Mouse (Mus musculus) CH12.LX (cell line): ENCODE results near the gene Syt1. TPM values are rescaled to one million over a fixed set of nuclear protein-coding genes. Genes with fewer than 3 reads are reported as not detected.

Experiments
- DNase-seq: peaks from one replicate; pipeline ENCODE4 v3.0.0-alpha.2; 2013; ENCODE audit errors: extremely low read depth
- H3K27ac ChIP-seq: 2 replicates; pipeline ENCODE4 v1.5.1; 2012; ENCODE audit warnings: low read depth, mild to moderate bottlenecking, control low read depth, moderate library complexity; ENCODE audit not compliant: insufficient read depth
- H3K27me3 ChIP-seq: replicated peaks from 2 replicates; pipeline ENCODE3; 2012; ENCODE audit warnings: inconsistent platforms
- H3K36me3 ChIP-seq, 2 experiments: replicated peaks in 1 of 2; 2 replicates each; pipeline versions ENCODE3 to v1.6.1; 2012; ENCODE audit warnings: inconsistent platforms in 1 of 2, low read length in 1 of 2, mild to moderate bottlenecking in 1 of 2, mixed read lengths in 1 of 2, moderate library complexity in 1 of 2; ENCODE audit not compliant: control insufficient read depth in 1 of 2, insufficient read depth in 1 of 2
- H3K4me1 ChIP-seq, 2 experiments: 2 replicates each; pipeline ENCODE4 v1.6.1; 2012; ENCODE audit warnings: inconsistent platforms in 1 of 2, moderate library complexity in 1 of 2; ENCODE audit not compliant: insufficient read depth in 2 of 2, control insufficient read depth in 1 of 2
- H3K4me2 ChIP-seq: 2 replicates; pipeline ENCODE4 v1.6.1; 2012; ENCODE audit warnings: low read depth, mild to moderate bottlenecking, control low read depth; ENCODE audit not compliant: poor library complexity, insufficient read depth, severe bottlenecking
- H3K4me3 ChIP-seq, 3 experiments: fragments of 150-350 bp in 1 of 3; sonication (generic) in 1 of 3; replicated peaks in 1 of 3; 2 replicates each; pipeline versions ENCODE3 to v1.5.1; 2011 to 2012; ENCODE audit warnings: low read depth in 2 of 3, low read length in 2 of 3, mild to moderate bottlenecking in 2 of 3, moderate library complexity in 2 of 3, control low read depth in 1 of 3, improper control_type of control experiment in 1 of 3, inconsistent platforms in 1 of 3, mixed read lengths in 1 of 3; ENCODE audit not compliant: poor library complexity in 1 of 3
- H3K79me2 ChIP-seq: replicated peaks from 2 replicates; pipeline ENCODE4 v1.6.1; 2012; ENCODE audit warnings: mild to moderate bottlenecking, moderate library complexity; ENCODE audit not compliant: control insufficient read depth, poor library complexity, insufficient read depth, severe bottlenecking; ENCODE audit errors: extremely low read depth
- H3K9ac ChIP-seq: 2 replicates; pipeline ENCODE4 v1.6.1; 2012; ENCODE audit warnings: low read depth, mild to moderate bottlenecking, control low read depth, moderate library complexity; ENCODE audit not compliant: insufficient read depth
- H3K9me3 ChIP-seq: replicated peaks from 2 replicates; pipeline ENCODE3; 2012; ENCODE audit warnings: low read length, inconsistent platforms, mixed read lengths
- BHLHE40 ChIP-seq: IDR thresholded peaks from 2 replicates; pipeline ENCODE4 v1.6.1; 2011; ENCODE audit warnings: mild to moderate bottlenecking, low read depth, low read length, improper control_type of control experiment
- CHD1 ChIP-seq: IDR thresholded peaks from 2 replicates; pipeline ENCODE4 v1.6.1; 2012; ENCODE audit warnings: low read depth, low read length, improper control_type of control experiment, inconsistent platforms
- CTCF ChIP-seq, 2 experiments: IDR thresholded peaks in 1 of 2; conservative IDR thresholded peaks in 1 of 2; 2 replicates each; pipeline ENCODE4 v1.5.1; 2011 to 2012; ENCODE audit warnings: low read depth in 2 of 2, low read length in 2 of 2, improper control_type of control experiment in 1 of 2, inconsistent platforms in 1 of 2, mild to moderate bottlenecking in 1 of 2, moderate library complexity in 1 of 2
- E2F4 ChIP-seq: IDR thresholded peaks from 2 replicates; pipeline ENCODE4 v1.6.1; 2011; ENCODE audit warnings: low read depth, low read length, improper control_type of control experiment; ENCODE audit not compliant: insufficient replicate concordance
- ELF1 ChIP-seq: IDR thresholded peaks from 2 replicates; pipeline ENCODE4 v1.6.1; 2014; ENCODE audit warnings: low read depth, mild to moderate bottlenecking, inconsistent platforms, low read length, improper control_type of control experiment
- EP300 ChIP-seq: IDR thresholded peaks from 2 replicates; pipeline ENCODE4 v1.6.1; 2011; ENCODE audit warnings: low read length, improper control_type of control experiment
- HCFC1 ChIP-seq: IDR thresholded peaks from 2 replicates; pipeline ENCODE4 v1.6.1; 2012; ENCODE audit warnings: low read depth, mild to moderate bottlenecking, inconsistent platforms, low read length, improper control_type of control experiment
- IRF4 ChIP-seq: IDR thresholded peaks from 2 replicates; pipeline ENCODE4 v1.6.1; 2014; ENCODE audit warnings: low read depth, mild to moderate bottlenecking, inconsistent platforms, low read length, improper control_type of control experiment
- JUN ChIP-seq: IDR thresholded peaks from 2 replicates; pipeline ENCODE4 v1.6.1; 2011; ENCODE audit warnings: low read depth, mild to moderate bottlenecking, low read length, improper control_type of control experiment, moderate library complexity; ENCODE audit not compliant: insufficient read depth
- JUND ChIP-seq: conservative IDR thresholded peaks from 2 replicates; pipeline ENCODE4 v1.6.1; 2011; ENCODE audit warnings: low read depth, low read length, improper control_type of control experiment
- KAT2A ChIP-seq: IDR thresholded peaks from 2 replicates; pipeline ENCODE4 v1.6.1; 2012; ENCODE audit warnings: low read length, improper control_type of control experiment, inconsistent platforms; ENCODE audit not compliant: insufficient replicate concordance
- MAZ ChIP-seq: IDR thresholded peaks from 2 replicates; pipeline ENCODE4 v1.6.1; 2012; ENCODE audit warnings: low read depth, mild to moderate bottlenecking, inconsistent platforms, low read length, improper control_type of control experiment, moderate library complexity
- MEF2A ChIP-seq: IDR thresholded peaks from 2 replicates; pipeline ENCODE4 v1.6.1; 2014; ENCODE audit warnings: low read depth, mild to moderate bottlenecking, inconsistent platforms, low read length, improper control_type of control experiment, borderline replicate concordance
- MXI1 ChIP-seq: IDR thresholded peaks from 2 replicates; pipeline ENCODE4 v1.6.1; 2011; ENCODE audit warnings: mild to moderate bottlenecking, low read depth, low read length, improper control_type of control experiment
- NELFE ChIP-seq: IDR thresholded peaks from 2 replicates; pipeline ENCODE4 v1.6.1; 2011; ENCODE audit warnings: low read depth, low read length, improper control_type of control experiment
- PAX5 ChIP-seq: IDR thresholded peaks from 2 replicates; pipeline ENCODE4 v1.6.1; 2012; ENCODE audit warnings: low read length, inconsistent platforms, mixed read lengths
- POLR2A ChIP-seq: IDR thresholded peaks from 2 replicates; pipeline ENCODE4 v1.6.1; 2011; ENCODE audit warnings: low read depth, mild to moderate bottlenecking, improper control_type of control experiment, low read length
- RAD21 ChIP-seq: IDR thresholded peaks from 2 replicates; pipeline ENCODE4 v1.6.1; 2011; ENCODE audit warnings: low read depth, mild to moderate bottlenecking, low read length, improper control_type of control experiment, moderate library complexity
- RCOR1 ChIP-seq: conservative IDR thresholded peaks from 2 replicates; pipeline ENCODE4 v1.6.1; 2012; ENCODE audit warnings: low read depth, mild to moderate bottlenecking, inconsistent platforms, low read length, improper control_type of control experiment
- SMC3 ChIP-seq: IDR thresholded peaks from 2 replicates; pipeline ENCODE4 v1.6.1; 2011; ENCODE audit warnings: low read depth, low read length, improper control_type of control experiment
- TBP ChIP-seq: conservative IDR thresholded peaks from 2 replicates; pipeline ENCODE4 v1.6.1; 2011; ENCODE audit warnings: low read depth, low read length, improper control_type of control experiment
- UBTF ChIP-seq: IDR thresholded peaks from 2 replicates; pipeline ENCODE4 v1.6.1; 2012; ENCODE audit warnings: low read depth, mild to moderate bottlenecking, inconsistent platforms, low read length, improper control_type of control experiment, moderate library complexity
- USF1 ChIP-seq: IDR thresholded peaks from 2 replicates; pipeline ENCODE4 v1.6.1; 2014; ENCODE audit warnings: low read depth, mild to moderate bottlenecking, inconsistent platforms, low read length, improper control_type of control experiment
- ZMIZ1 ChIP-seq: IDR thresholded peaks from 2 replicates; pipeline ENCODE4 v1.6.1; 2012; ENCODE audit warnings: low read depth, mild to moderate bottlenecking, inconsistent platforms, low read length, improper control_type of control experiment
- dilution Hi-C: fragments of 300-500 bp; cut with MboI; formaldehyde crosslinking; loops from 2 replicates; pipeline ENCODE4 v1.14.3; 2020; ENCODE audit warnings: low sequenced_read_pairs; ENCODE audit not compliant: extremely low pct_unique_long_range_greater_than_20kb, extremely low pct_ligation_motif_present
- in situ Hi-C: fragments of 300-500 bp; cut with MboI; formaldehyde crosslinking; loops from 3 replicates; pipeline ENCODE4 v1.14.3; 2019; ENCODE audit warnings: low sequenced_read_pairs, low pct_ligation_motif_present, low pct_unique_long_range_greater_than_20kb, mixed read lengths
- polyA plus RNA-seq: library from polyadenylated mRNA; unstranded; fragments of >175 nt; gene quantifications from 2 replicates; pipeline ENCODE4 v1.2.1, GENCODE M21; 2012; ENCODE audit warnings: low read depth; ENCODE audit not compliant: insufficient read length
- total RNA-seq, 2 experiments: library from RNA; depleted of rRNA; stranded (reverse); fragments of 300-350 nt in 1 of 2; fragments of >200 nt in 1 of 2; gene quantifications; 2 replicates each; pipeline ENCODE4 v1.2.3; 2012 to 2014

Syt1 gene
- total and polyA plus RNA-seq, 3 experiments = not detected

DNA sequence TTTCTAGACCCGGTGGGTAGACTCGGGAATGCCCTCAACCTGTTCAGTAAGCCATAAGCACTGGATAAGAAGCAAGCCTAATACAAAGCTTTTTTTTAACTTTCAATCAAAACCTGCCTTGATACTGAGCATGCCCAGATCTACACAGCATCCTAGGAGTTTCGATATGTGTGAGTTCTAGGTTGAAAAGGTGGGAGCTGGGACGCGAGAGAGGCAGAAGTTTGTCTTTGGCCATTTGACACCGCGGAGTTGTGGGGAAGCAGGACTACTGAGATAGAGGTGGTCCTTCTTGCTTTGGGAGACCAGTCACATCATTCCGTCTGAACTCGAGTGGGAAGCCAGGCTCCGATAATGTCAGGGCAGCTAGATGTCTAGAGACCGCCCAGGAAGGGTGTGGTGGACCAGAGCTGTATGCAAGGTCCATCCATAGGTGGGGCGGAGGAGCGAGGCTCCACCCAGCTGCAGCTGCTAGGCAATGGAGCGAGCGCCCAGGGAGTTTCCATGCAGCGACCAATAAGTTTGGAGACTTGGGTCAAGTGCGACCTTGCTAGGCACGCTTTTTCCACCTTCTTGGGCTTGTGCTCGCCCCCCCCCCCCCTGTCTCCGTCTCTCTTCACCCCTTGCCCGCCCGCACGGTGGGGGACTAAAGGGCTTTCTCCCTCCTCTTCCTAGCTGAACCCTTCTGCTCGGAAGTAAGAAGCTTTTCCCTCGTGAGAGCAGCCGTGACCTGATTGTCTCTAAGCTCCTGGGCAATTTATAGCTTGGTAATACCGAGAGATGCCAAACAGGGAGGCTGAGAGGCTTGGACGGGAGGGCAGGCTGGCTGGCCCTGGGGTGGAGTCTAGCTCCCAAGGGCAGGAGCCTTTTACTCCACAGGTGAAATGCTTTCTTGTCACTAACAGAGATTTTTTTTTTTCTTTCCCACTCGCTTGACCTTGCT, 714 bp upstream of the Syt1 start:
- DNase-seq = no peak
- in situ Hi-C loops (no loop called here), dilution Hi-C loops (no loop called here)
- no peak overlapping the region for H3K9ac ChIP-seq
- H3K9me3 ChIP-seq = no peaks in the 10 kb centered on the region
- H3K4me2 ChIP-seq = no peak overlapping the region
- no peaks in the 10 kb centered on the region for H3K79me2 ChIP-seq
- H3K36me3 ChIP-seq = no peaks in the 10 kb centered on the region
- H3K4me3 ChIP-seq = no peak overlapping the region
- no peaks in the 10 kb centered on the region for H3K27me3 ChIP-seq
- 0 out of 4 replicates have a peak, but pooled peaks cover 0 to 3% of the 10 kb centered on the region in 2 experiments for H3K4me1 ChIP-seq
- TF ChIP-seq JUN (no peak), UBTF (no peak), SMC3 (no peak), RAD21 (no peak), IRF4 (no peak), E2F4 (no peak), MXI1 (no peak), JUND (no peak), USF1 (no peak), BHLHE40 (no peak), CHD1 (no peak), ELF1 (no peak), MAZ (no peak)
- no peak overlapping the region for H3K27ac ChIP-seq

DNA sequence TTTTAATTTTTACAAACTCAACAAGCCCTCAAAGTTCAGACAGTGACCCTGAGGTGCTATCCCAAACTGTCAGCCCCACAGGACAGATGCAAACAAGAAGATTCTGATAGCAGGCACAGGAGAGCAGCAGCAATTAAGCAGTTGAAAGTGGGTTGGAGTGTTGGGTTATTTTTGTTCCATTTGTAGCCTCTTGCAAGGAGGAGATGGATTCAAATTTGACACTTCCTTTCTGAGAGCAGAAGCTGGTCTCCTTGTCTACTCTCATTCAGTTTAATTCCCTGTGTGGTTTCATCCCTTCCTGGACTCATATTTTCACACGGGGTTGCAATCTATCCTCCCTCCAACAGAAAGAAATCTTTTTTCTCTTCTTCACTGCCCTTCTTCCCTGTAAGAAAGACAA, 951 bp downstream of the Syt1 start:
- DNase-seq = no peak
- no peak overlapping the region for H3K4me2 ChIP-seq
- in situ Hi-C loops = no loop called here

More for the DNA sequence above, 951 bp downstream of the Syt1 start:
- Histone ChIP-seq H3K27ac (no peak overlapping the region), H3K79me2 (no peaks in the 10 kb centered on the region), H3K36me3 (no peaks in the 10 kb centered on the region), H3K27me3 (no peaks in the 10 kb centered on the region), H3K9ac (no peak overlapping the region), H3K4me3 (no peak overlapping the region), H3K4me1 (0 out of 4 replicates have a peak, but pooled peaks cover 0 to 3% of the 10 kb centered on the region in 2 experiments), H3K9me3 (no peaks in the 10 kb centered on the region)
- TF ChIP-seq PAX5 (no peak), RAD21 (no peak), POLR2A (no peak), ZMIZ1 (no peak), E2F4 (no peak), HCFC1 (no peak), CTCF (conservative IDR thresholded peaks at IDR 0.05 in 1 of 2, IDR thresholded peaks at IDR 0.05 in 1 of 2; ENCODE audit: low read depth in 2 of 2, low read length in 2 of 2) (no peak), MXI1 (no peak), MAZ (no peak), RCOR1 (no peak), TBP (no peak), BHLHE40 (no peak), JUN (no peak), USF1 (no peak), KAT2A (no peak), NELFE (no peak), CHD1 (no peak), MEF2A (no peak), EP300 (no peak)
- dilution Hi-C loops = no loop called here
